Mouse (Mus musculus) left cerebral cortex, postnatal 36 days (tissue): ENCODE data around the gene Galntl6. TPM values are rescaled to one million over a fixed set of nuclear protein-coding genes. Genes with fewer than 3 reads are reported as not detected.
A peak's percentile ranks its signal among the peaks of the same experiment; 100 is the strongest.

Experiments
- DNase-seq, 2 experiments: peaks; one replicate each; pipeline ENCODE4 v3.0.0; 2021 to 2022; ENCODE audit warnings: low spot score in 2 of 2, mixed read lengths in 1 of 2
- intact Hi-C: fragments of 180-260 bp; cut with DNase I; formaldehyde crosslinking; loops from one replicate; pipeline ENCODE4 v1.15.1; 2025
- total RNA-seq, 2 experiments: library from RNA; stranded (reverse); gene quantifications; 2 replicates each; pipeline ENCODE4 v1.2.3; 2021

The Galntl6 gene
- total RNA-seq, 2 experiments from 2014 or later = 27.2 to 36.1 TPM

DNA sequence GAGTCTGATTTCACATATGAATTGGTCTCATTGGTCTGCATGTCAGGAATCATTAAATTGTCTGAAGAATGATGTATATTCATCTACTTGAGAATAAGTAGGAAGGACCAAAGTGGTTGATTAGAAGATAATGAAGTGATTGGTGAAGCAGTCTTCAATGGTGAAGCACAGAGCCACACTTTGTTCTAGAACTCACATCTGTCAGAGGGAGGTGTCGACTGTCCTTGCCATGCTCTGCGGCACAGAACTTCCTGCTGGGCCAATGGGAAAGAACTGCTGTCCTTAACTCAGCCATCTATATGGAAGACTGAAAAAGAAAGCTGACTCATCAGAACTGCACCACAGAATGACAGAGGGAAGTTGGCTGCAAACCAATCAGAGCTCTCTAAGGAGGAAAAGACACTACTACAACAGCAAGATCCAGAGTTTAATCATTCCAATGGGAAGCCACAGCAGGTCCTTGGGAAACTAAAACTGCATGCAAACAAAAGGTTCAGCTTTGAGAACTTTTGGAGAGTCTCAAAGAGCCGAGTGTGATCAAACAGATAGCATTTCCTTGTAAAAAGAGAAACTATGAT lies 992.0 kb downstream of the Galntl6 start:
- intact Hi-C loops = no loop called here

GRCm38 (mm10) chr8:57918720-57919640 lies 993.5 kb downstream of the Galntl6 start:
- intact Hi-C loops = no loop called here
- no peak for DNase-seq

More for the DNA sequence above, 992.0 kb downstream of the Galntl6 start:
- no peak for DNase-seq

DNA sequence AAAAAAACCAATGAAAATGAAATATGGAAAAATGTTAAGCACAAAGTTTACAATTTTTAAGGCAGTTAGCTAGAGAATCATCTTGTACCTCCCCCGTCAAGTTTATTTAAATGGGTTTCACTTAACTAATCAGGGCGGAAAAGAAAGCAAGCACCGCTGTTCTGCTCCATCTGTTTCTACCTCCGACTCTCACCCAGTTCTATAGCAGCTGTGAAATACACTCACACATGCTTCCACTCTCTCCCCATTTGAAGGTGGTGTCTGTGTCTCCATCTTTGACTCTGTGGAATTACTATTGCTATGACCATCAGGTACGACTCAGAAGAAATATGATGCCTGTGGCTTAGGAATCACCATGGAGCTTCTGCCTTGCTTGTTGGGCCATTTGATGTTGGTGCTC lies 1019.1 kb downstream of the Galntl6 start:
- intact Hi-C loops = no loop called here
- no peak for DNase-seq

DNA sequence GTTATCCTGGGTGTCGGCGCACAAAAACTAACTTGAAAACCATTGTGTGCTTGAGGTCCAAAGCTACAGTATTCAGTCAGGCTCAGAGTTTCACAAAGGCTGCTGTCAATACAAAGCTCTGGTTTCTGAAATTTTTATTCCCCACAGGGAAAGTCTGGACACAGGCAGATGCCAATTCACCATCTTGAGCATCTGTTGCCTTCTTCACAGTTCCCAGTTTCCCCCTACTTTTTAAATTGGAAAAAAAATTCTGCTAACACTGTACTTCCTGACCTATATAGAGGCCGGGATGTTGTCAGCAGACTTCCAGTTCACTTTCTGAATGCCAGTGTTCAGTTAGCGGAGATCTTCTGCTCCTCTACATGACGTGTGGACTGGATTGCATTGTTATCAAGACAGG lies 1020.3 kb downstream of the Galntl6 start:
- peak in 1 of 2 experiments; percentile 10 for DNase-seq
- intact Hi-C loops = no loop called here

- peak in 1 of 2 experiments; percentile 30 for DNase-seq
- intact Hi-C loops = no loop called here
These were observed 1022.3 kb downstream of the Galntl6 start for GRCm38 (mm10) chr8:57890159-57890558.

DNA sequence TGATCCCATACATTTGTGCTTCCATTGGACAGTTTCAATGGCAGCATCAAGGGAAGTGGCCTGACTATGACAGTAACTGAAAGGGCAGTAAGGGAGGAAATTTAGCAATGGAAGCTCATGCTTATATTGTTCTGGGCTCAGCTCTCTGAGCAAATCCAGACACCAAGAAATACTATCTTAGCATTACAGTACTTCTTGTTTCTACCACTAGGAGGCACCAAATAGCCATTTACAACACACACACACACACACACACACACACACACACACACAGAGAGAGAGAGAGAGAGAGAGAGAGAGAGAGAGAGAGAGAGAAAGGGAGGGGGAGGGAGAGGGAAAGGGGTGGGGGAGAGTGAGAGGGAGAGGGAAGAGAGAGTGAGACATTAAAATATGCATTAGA lies 1023.6 kb downstream of the Galntl6 start:
- intact Hi-C loops = loop anchor here (5.0 kb wide), 1 partner anchor 47 kb away; no protein-coding TSS in a partner anchor
- DNase-seq = no peak

DNA sequence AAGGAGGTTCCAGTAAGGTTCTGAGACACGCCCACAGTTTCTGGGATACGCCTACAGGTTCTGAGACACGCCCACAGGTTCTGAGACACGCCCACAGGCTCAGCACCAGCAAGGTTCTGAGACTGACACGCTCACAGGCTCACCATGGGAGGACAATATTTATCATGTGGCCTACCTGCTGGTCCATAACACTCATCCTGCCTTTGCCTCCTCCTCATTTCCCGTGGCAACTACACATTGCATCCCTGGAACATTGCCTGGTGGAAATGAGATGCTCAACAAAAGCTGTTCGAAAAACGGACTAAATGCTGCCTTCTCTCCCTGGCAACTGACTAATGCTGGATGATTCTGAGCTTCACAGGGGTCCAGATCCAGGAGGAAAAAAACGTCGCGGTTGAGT lies 1033.0 kb downstream of the Galntl6 start:
- intact Hi-C loops = no loop called here
- DNase-seq = peak; percentile 54 to 56

- intact Hi-C loops = no loop called here
- no peak for DNase-seq
These were observed 1063.4 kb downstream of the Galntl6 start for GRCm38 (mm10) chr8:57849074-57849473.

GRCm38 (mm10) chr8:57843461-57843860 lies 1069.0 kb downstream of the Galntl6 start:
- intact Hi-C loops = loop anchor here (5.0 kb wide), 1 partner anchor 44 kb away; no protein-coding TSS in a partner anchor
- DNase-seq = no peak

- intact Hi-C loops = loop anchor here (5.0 kb wide), 1 partner anchor 45 kb away; no protein-coding TSS in a partner anchor
- DNase-seq = no peak
These were observed 1069.7 kb downstream of the Galntl6 start for GRCm38 (mm10) chr8:57842462-57843391.

GRCm38 (mm10) chr8:57841446-57841845 lies 1071.0 kb downstream of the Galntl6 start:
- no peak for DNase-seq

DNA sequence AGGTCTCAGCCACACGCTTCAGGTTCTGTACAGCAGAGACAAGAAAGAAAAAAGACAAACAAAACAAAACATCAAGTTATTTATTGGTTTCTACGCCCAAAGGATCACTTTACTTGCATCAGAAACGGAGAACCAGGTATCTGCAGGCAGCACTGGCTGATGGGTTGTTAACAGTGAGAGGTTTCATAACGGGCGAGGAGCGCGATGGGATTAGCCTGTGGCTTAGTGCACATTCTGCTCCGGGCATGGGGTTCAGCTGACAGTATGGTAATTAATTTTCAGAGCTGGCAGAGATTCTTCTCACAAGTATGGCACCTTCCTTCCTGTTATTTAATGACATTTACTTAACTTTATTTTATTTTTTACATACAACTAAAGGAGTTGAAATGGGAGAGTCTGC lies 1075.1 kb downstream of the Galntl6 start:
- intact Hi-C loops = no loop called here
- no peak for DNase-seq

More at GRCm38 (mm10) chr8:57841446-57841845, 1071.0 kb downstream of the Galntl6 start:
- intact Hi-C loops = loop anchor here (5.0 kb wide), 1 partner anchor 46 kb away; no protein-coding TSS in a partner anchor

DNA sequence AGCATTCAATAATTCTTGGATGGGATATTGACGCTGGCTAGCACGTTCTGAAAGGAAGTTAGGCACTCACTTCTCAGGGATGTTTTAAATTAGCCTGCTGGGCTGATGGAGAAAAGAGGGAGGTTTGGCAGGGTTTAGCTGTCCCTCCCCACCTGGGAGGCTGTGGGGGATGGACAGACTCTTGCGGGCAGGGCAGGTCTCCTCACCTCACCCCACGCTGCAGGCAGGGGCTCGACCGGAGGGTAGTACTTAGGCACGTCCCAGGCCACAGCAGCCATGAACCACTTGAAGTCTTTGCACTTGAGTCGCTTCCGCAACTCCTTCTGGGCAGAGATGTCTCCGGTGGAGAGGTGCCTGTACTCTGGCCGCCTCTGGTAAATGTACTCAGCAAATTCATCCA lies 1075.5 kb downstream of the Galntl6 start:
- DNase-seq = no peak
- intact Hi-C loops = no loop called here

DNA sequence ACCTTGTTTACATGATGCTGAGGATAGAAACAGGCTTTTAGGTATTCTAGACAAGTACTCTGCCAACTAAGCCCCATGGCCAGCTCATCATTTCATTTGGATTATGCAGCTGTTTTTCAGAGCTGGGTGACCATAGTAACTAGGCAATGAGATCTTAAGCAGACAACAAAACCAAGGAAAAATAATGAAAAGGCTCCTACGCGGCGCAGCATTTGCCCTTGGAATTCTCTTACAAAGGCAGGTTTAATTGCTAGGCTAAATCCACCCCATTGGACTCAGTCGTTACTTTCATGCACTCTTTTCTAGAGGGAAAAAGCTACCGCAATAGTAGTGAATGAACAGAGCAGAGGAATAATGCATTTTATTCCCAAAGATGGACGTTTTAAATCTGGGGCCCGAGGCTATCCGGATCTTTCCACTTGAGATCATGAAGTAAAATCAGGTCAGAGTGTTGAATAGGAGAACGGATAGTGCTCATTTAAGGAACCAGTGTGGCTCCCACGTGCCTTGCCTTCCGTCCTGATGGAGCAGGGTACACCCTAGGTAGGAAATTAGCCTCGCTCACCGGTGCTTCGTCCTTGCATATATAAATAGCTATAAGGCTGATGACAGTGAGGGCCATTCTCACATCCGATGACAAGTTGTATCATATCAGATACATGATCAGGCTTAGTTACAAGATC lies 1076.1 kb downstream of the Galntl6 start:
- intact Hi-C loops = no loop called here

GRCm38 (mm10) chr8:57823151-57823550 lies 1089.3 kb downstream of the Galntl6 start:
- intact Hi-C loops = no loop called here

More for the DNA sequence above, 1076.1 kb downstream of the Galntl6 start:
- no peak for DNase-seq

GRCm38 (mm10) chr8:57816034-57816433 lies 1096.4 kb downstream of the Galntl6 start:
- no peak for DNase-seq
- intact Hi-C loops = no loop called here

More at GRCm38 (mm10) chr8:57823151-57823550, 1089.3 kb downstream of the Galntl6 start:
- no peak for DNase-seq

- no peak for DNase-seq
These were observed 1105.4 kb downstream of the Galntl6 start for GRCm38 (mm10) chr8:57807060-57807459.

GRCm38 (mm10) chr8:57805094-57805493 lies 1107.3 kb downstream of the Galntl6 start:
- DNase-seq = no peak
- intact Hi-C loops = no loop called here

More at GRCm38 (mm10) chr8:57807060-57807459, 1105.4 kb downstream of the Galntl6 start:
- intact Hi-C loops = no loop called here

DNA sequence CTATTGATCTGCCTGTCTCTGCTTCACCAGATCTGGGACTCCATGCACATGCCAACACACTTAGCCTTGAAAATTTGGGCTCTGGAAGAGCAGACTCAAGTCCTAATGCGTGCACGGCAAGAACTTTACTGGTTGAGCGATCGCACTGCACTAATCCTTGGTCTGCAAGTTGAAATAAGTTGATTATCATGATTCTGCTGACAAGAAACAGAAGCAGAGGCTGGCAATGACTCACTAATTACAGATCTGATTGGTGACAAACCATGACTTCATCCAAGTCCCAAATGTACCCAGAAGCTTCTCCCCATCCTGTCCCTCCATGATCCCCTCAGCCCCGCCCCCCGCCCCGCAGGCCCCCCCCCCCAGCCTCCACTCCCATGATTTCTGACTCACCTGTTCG lies 1108.6 kb downstream of the Galntl6 start:
- DNase-seq = no peak
- intact Hi-C loops = loop anchor here (5.0 kb wide), 1 partner anchor 377 kb away; no protein-coding TSS in a partner anchor
